Comparison of ENCODE assay signal across 14 mouse cellular contexts in genomic region chr17:30348031-30348430, GRCm38 (mm10).
DNase-seq lines count a peak whose midpoint lies in the region; ATAC-seq and TF ChIP-seq lines count a peak whose summit lies in the region.
"Had no signal": no experiment of that assay in that cellular context is flagged by ENCODE, and none has a peak within 500 bp of the region (broad histone marks: within the 10 kb centered on the region; RNA-seq: fewer than 3 reads in every experiment).

No protein-coding gene starts in this region.

- 77% methylated on average over 2 of the region's 2 CpGs for WGBS in forebrain, embryonic 14.5 days
- 73% methylated on average over 2 of the region's 2 CpGs for WGBS in midbrain, embryonic 10.5 days

- H3K36me3 ChIP-seq in G1E (replicated peaks): no peaks in the 10 kb centered on the region
- H3K36me3 ChIP-seq in forebrain, embryonic 14.5 days (ENCODE audit: control insufficient read depth, insufficient read depth, low read length): no peaks in the 10 kb centered on the region
- H3K36me3 ChIP-seq in midbrain, embryonic 10.5 days: no peaks in the 10 kb centered on the region
- H3K36me3 ChIP-seq: embryonic facial prominence, embryonic 12.5 days; neural tube, embryonic 12.5 days; stomach, embryonic 15.5 days had no signal

- H3K4me2 ChIP-seq in forebrain, embryonic 14.5 days (ENCODE audit: low read length): no peak overlapping the region
- H3K4me2 ChIP-seq: embryonic facial prominence, embryonic 12.5 days; stomach, embryonic 15.5 days had no signal

- no peak overlapping the region for H3K9ac ChIP-seq in forebrain, embryonic 14.5 days (ENCODE audit: low read length)
- H3K9ac ChIP-seq: embryonic facial prominence, embryonic 12.5 days; stomach, embryonic 15.5 days had no signal

- intact Hi-C loops in gastrocnemius, adult 2 months (cut with DNase I): no loop called here

- peaks cover 14% of the 10 kb centered on the region for H3K27me3 ChIP-seq in G1E (ENCODE audit: insufficient read depth, low read length)
- no peaks in the 10 kb centered on the region for H3K27me3 ChIP-seq in forebrain, embryonic 14.5 days (replicated peaks; ENCODE audit: control insufficient read depth, insufficient read depth, low read length)
- H3K27me3 ChIP-seq in midbrain, embryonic 10.5 days (ENCODE audit: low read depth, poor library complexity, severe bottlenecking): no peaks in the 10 kb centered on the region
- H3K27me3 ChIP-seq: embryonic facial prominence, embryonic 12.5 days; neural tube, embryonic 12.5 days; stomach, embryonic 15.5 days had no signal

- TF ChIP-seq CTCF in gastrocnemius, adult 2 months (IDR thresholded peaks at IDR 0.05): no peak
- no peak for TF ChIP-seq CTCF in G1E (IDR thresholded peaks at IDR 0.05; ENCODE audit: low read depth, low read length)

- no peaks in the 10 kb centered on the region for H3K9me3 ChIP-seq in G1E (replicated peaks)
- no peaks in the 10 kb centered on the region for H3K9me3 ChIP-seq in forebrain, embryonic 14.5 days (replicated peaks; ENCODE audit: control insufficient read depth, low read length)
- H3K9me3 ChIP-seq in midbrain, embryonic 10.5 days (replicated peaks): no peaks in the 10 kb centered on the region
- H3K9me3 ChIP-seq: embryonic facial prominence, embryonic 12.5 days; neural tube, embryonic 12.5 days; stomach, embryonic 15.5 days had no signal

- no peak for DNase-seq in gastrocnemius, adult 2 months
- no peak for DNase-seq in gastrocnemius, postnatal 25 days
- no peak for DNase-seq in G1E (ENCODE audit: low spot score)
- DNase-seq in forebrain, embryonic 14.5 days (ENCODE audit: low spot score): no peak
- no peak for DNase-seq in midbrain, embryonic 10.5 days (ENCODE audit: low spot score)
- no peak for DNase-seq in urinary bladder, adult 2 months (ENCODE audit: low spot score)
- no peak for DNase-seq in right cerebral cortex, postnatal 10 days (ENCODE audit: low spot score in 2 of 2)
- no peak for DNase-seq in thymus, postnatal 4 days
- DNase-seq: cerebellum, adult 8-10 months; thymus, postnatal 25 days had no signal

- H3K4me1 ChIP-seq in G1E (ENCODE audit: insufficient read depth, low read depth, low read length): peaks cover 25% of the 10 kb centered on the region
- H3K4me1 ChIP-seq in forebrain, embryonic 14.5 days (ENCODE audit: control insufficient read depth, insufficient read depth, low read length): peaks cover 24% of the 10 kb centered on the region
- peaks cover 39% of the 10 kb centered on the region for H3K4me1 ChIP-seq in midbrain, embryonic 10.5 days

- H3K27ac ChIP-seq in gastrocnemius, adult 2 months: peak overlapping the region; percentile 28; the same call in 1 of the 2 replicates
- H3K27ac ChIP-seq in forebrain, embryonic 14.5 days (ENCODE audit: low read depth, low read length): peak overlapping the region; percentile 59; the same call in 1 of the 2 replicates
- peak overlapping the region; percentile 78 for H3K27ac ChIP-seq in midbrain, embryonic 10.5 days (replicated peaks)
- H3K27ac ChIP-seq: embryonic facial prominence, embryonic 12.5 days; stomach, embryonic 15.5 days had no signal

- no peak overlapping the region for H3K4me3 ChIP-seq in gastrocnemius, adult 2 months
- peak overlapping the region; percentile 1; the same call in 1 of the 2 replicates for H3K4me3 ChIP-seq in G1E (ENCODE audit: low read depth, low read length)
- no peak overlapping the region for H3K4me3 ChIP-seq in forebrain, embryonic 14.5 days (ENCODE audit: low read depth, low read length)
- no peak overlapping the region for H3K4me3 ChIP-seq in midbrain, embryonic 10.5 days
- H3K4me3 ChIP-seq: embryonic facial prominence, embryonic 12.5 days; neural tube, embryonic 12.5 days; stomach, embryonic 15.5 days had no signal

- ATAC-seq in G1E (ENCODE audit: extremely low read depth, insufficient number of reproducible peaks, low FRiP score, poor library complexity, severe bottlenecking): no peak
- no peak for ATAC-seq in forebrain, embryonic 14.5 days
- ATAC-seq: activated CD4-positive, CD25-positive, alpha-beta regulatory T cell, adult 4 months had no signal

Comparison
In these comparisons a context has a peak if more than half of its experiments do, and no peak if none do; other contexts are left out.
1. H3K27ac ChIP-seq: peak in every context shown above with its lines; median percentile 78 in midbrain, embryonic 10.5 days; 59 in forebrain, embryonic 14.5 days; 28 in gastrocnemius, adult 2 months.